Mouse (Mus musculus) heart, postnatal 14 days (tissue): Measurements from ENCODE around the gene Tmed8. TPM values are rescaled to one million over a fixed set of nuclear protein-coding genes. Genes with fewer than 3 reads are reported as not detected.
"Not testable (repeated sequence)": the region's sequence is repeated elsewhere in the genome, so short reads cannot be mapped to it uniquely, and the experiment has no call there.

Experiments used
- DNase-seq, 2 experiments: peaks; one replicate each; pipeline ENCODE4 v3.0.0; 2021 to 2022
- intact Hi-C: fragments of 180-260 bp; cut with DNase I; formaldehyde crosslinking; loops from one replicate; pipeline ENCODE4 v1.15.1; 2025
- long read RNA-seq, 2 experiments: library from polyadenylated mRNA; stranded (forward); transcript quantifications; one replicate each; pipeline ENCODE4 v2.0.0; 2021
- total RNA-seq, 2 experiments: library from RNA; stranded (reverse); gene quantifications; 2 replicates each; pipeline ENCODE4 v1.2.3; 2021

Gene Tmed8
- 1 to 10 TPM; 5.4 to 6.0 TPM for total RNA-seq
- long read RNA-seq, experiment 1, full-length matches to known transcripts, result 1 of 2 reads
- long read RNA-seq, experiment 1, partial matches to known transcripts, result 1 of 2 reads
- long read RNA-seq, experiment 1, other reads (novel, unspliced or antisense), result 0 of 2 reads
- long read RNA-seq, experiment 2, partial matches to known transcripts, result 0 of 1 reads
- long read RNA-seq, experiment 2, other reads (novel, unspliced or antisense), result 1 of 1 reads

DNA sequence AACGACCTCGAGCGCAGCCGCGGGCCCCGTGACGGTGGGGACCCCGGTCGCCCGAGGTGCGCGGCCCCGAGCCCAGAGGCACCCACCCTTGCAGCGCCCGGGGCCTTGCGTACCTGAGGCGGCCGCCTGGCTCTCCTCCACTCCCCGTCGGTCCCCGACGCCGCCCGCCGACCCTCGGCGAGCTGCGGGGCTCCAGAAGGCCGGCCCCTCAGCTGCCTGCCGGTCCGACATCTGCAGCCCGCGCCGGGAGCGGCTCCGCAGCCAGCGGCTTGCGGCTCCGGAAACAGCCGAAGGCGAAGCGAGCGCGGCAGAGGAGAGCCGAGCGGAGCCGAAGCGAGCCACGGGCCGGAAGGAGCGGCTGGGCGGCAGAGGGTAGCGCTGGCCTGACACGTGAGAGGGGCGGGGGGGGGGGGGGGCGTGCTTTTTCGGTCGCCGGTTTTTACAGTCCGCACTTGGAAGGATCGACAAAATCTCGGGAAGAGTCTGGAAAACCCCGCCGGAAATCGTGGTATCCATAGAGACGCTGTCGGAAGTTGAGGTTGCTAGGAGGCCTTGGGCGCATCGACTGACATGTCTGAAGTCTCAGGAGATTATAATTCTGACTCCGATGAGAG, at the start of gene Tmed8:
TSS of gene Tmed8 (minus strand) at position 482 of the 614 bp plus-strand sequence.
- intact Hi-C loops, result loop anchor here (5.0 kb wide), 1 partner anchor 53 kb away; the partner anchor contains the start of genes Gstz1 and Pomt2
- peak; percentile 83 to 86 for DNase-seq

DNA sequence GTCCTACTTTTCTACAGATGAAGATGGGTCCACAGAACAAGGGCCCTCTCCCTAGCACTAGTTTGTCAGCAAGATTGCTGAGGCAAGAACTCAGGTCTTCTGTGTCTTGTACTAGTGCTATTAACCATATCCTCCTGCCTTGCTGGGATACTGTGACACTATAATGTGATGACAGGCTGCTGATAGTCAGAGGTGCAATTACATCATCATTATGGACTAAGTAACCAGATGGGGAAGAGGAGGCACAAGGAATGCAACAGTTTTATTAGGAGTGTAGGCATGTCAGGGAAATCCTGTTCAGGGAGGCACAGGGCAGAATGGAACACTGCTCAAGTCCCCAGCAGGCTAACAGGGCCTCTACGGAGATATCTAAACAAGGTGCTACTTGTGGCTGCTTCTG, 38.4 kb upstream of the Tmed8 start, which contains the start of gene Noxred1:
TSS of gene Noxred1 (minus strand) at position 101 of the 400 bp plus-strand sequence.
- intact Hi-C loops, result loop anchor here (5.0 kb wide), 1 partner anchor 106 kb away; no protein-coding TSS in a partner anchor
- no peak for DNase-seq

DNA sequence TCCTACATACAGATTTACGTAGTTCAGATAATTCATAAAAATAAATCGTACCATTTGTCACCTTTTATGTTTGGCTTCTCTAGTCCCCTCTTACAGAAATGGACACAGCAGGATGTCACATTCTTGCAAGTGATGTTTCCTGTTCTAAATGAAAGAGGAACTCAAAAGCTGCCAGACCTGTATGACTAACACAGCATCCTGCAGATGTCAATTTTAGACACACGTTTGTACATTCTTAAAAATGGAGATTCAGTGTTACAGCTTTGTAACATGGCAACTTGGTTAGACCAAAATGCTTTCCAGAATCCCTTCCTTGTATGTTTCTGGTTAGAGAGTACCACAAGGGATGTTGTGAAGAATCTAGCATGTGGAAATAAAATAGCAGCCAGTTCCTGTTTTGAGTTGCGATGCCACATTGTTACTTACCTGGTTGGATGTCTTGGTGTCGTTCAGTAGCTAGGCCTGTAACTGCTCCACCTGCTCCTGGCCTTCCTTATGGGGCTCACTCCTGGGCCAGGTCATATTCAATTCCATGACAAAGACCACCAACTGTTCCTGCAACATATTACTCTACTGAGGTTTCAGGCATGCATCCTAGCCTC, 36.7 kb upstream of the Tmed8 start:
- intact Hi-C loops, result loop anchor here (5.0 kb wide), 1 partner anchor 105 kb away; no protein-coding TSS in a partner anchor
- DNase-seq, result no peak

DNA sequence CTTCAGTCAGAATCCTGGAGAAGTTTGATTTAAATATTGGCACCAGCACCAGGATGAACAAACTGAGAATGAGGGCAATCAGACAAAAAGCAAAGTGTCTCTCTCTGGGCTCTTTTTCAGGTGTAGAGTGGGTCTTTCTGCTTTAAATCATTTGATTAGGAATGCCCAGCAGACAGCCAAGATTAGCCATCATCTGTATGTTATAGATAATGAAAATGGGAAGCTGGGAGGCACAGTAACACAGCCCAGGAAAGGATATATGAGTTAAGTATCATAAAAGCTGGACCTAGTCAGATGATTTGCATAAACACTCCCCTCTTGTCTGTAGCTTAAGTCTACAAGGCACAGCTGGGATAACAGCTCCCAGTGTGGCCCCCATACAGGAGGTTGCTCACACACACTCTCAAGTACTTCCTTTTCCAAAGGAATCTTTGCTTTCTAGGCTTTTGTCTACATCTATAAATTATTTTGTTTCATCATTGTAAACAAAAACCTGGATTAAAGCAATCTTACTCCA, 30.2 kb upstream of the Tmed8 start:
- intact Hi-C loops, result no loop called here
- DNase-seq, result no peak

DNA sequence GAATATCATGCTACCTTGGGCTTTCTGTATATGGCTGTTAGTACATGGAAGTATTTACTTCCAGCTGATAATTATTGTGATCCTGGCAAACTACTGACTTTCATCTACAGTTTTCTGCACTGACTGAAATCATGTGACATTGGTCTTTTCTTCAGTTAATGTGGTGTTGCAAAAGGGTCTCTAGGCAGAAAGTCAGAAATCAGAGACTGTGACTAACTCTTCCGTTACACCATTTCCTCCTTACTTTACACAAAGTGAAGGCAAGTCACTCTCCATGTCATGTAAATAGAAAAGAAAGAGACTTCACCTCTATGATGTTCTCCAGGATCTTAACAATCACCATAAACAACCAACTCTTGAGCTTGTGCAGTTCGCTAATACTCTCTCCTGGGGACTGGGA, 29.4 kb upstream of the Tmed8 start:
- intact Hi-C loops, result no loop called here
- DNase-seq, result no peak

DNA sequence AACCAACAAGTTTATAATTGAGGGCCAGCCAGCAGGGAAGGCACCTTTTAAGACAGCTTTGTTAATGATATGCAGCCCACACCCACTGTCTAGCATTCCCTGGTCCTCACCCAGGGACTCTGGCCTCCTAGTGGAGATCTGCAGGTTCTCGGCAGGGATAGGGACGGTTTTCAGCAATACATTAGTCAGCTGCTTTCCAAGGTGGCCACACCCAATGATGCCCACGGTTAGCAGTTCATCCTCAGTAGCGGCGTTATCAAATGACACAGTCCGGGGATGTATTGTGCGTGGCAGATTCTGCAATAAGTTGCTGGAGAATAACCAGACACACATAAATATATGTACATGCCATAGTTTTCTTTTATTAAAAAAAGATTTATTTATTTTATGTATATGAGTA, 26.5 kb upstream of the Tmed8 start:
- no peak for DNase-seq
- intact Hi-C loops, result no loop called here

DNA sequence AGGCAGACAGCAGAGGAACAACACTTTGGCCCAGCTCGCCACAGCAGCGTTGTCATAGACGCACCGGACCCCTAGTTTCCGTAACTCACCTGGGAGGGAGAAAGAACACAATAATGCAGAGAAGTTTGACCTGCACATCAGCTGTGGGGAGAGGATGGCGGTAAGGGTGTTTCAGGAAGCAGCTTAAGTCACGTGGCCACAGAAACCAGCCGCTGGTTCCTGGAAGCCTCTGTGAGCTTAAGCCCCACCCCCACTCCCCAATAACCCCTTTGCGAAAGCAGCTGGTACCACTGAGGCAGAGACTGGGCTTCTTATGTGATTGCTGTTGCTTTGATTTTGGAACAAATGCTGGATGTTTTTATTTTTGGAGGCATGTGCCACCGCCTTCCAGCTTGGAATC, 24.7 kb upstream of the Tmed8 start:
- DNase-seq, result no peak
- intact Hi-C loops, result no loop called here

DNA sequence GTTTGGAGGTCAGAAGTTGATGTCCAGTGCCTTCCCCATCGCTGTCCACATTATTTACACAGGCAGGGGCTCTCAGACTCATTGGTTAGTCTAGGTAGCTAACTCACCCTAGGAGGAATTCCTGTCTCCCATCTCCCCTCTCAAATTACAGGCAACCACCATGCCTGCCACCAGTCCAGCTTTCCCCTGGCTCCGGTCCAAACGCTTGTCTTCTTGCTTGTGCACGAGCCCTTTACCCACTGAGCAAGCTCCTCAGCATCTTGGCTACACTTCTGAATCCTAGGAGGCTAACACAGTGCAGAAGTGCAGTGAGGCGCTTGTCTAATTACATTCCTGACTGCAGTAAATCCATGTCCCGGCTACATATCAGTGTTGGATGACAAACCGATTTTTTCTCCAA, 19.1 kb upstream of the Tmed8 start:
- DNase-seq, result no peak

DNA sequence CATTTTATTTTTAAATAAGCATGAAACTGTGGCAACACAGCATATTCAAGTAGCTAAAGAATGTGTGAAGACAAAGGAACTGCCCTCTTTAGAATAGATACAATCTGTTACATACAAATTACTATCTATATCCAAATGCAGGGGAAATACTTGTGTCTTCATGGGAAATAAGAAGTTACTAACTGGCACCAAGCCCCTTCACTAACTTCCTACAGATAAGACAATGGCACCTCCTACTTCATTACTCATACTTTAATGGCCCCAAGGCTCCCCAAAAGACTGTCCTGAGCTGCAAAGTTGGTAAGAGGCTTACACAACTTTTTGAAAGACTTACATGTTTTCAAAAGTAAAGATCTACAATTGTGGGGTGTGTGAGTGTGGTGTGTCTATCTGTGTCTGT, 17.3 kb upstream of the Tmed8 start:
- DNase-seq, result no peak
- intact Hi-C loops, result no loop called here

More for the DNA sequence above, 19.1 kb upstream of the Tmed8 start:
- intact Hi-C loops, result no loop called here

DNA sequence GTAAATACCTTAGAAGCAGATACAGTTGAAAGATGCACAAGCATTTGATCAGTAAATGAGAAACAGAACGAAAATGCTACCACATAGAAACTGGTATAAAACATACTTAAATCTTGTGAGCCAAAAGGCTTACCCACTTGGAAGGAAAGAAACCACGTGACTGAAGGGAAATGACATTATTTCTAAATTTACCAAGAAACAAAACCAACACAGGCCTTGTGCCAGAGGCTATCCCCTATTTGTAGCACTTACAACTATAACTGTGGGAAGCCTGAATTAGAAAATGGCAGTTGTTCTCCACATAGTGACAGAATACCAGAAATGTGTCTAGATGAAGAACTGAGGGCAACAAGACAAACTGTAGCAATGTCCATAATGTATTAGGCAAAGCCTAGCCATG, 15.8 kb upstream of the Tmed8 start:
- intact Hi-C loops, result no loop called here
- DNase-seq, result no peak

DNA sequence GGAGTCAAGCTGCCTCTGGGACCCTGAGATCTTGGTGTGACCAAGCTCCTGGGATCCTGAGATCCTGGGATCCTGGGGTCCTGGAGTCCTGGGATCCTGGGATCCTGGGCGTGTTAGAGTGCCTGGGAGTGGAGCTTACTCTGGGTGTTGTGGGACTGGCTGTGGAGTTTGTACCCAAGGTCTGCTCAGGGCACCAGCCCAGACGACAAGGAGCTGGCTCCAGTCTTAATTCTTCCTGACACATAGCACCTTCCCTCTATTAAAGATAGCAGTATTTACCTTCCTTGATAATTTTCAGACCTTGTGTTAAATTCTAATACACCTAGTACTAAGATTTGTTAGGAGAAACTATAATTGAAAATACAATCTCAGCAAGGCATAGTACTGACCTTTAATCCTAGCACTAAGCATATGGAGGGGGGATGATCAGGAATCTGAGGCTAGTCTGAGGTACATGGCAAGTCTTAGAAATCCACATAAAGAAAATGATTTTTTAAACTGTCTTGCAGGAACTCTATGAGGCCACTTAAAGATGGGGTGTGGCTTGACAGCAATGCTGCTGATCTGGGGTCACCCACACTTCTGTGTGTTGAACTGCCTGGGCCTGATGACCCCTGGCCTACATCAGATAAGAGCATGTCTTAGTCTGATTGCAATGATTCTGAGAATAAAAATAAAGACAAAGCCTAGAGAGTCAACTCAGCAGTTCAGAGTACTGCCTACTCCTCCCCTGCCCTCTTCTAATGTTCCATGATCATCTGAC, 12.8 kb upstream of the Tmed8 start:
- no peak for DNase-seq
- intact Hi-C loops, result no loop called here

DNA sequence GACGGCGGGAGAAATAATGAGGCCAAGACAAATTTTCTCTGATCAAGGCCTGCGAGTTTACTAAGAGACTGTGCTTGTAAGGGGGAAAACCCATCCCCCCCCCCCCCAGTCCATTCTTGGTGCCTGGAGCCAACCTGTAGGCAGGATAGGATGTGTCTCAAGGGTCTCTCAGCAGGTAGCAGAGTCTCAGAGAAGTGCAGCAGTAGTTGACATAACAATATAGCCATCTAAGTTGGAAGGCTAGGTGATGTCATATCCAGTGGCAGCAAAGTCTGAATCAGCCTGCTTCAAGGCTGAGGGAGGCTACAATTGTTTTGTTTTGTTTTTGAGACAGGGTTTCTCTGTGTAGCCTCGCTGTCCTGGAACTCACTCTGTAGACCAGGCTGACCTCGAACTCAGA, 5.5 kb upstream of the Tmed8 start:
- DNase-seq, intact Hi-C loops: not testable (repeated sequence)

DNA sequence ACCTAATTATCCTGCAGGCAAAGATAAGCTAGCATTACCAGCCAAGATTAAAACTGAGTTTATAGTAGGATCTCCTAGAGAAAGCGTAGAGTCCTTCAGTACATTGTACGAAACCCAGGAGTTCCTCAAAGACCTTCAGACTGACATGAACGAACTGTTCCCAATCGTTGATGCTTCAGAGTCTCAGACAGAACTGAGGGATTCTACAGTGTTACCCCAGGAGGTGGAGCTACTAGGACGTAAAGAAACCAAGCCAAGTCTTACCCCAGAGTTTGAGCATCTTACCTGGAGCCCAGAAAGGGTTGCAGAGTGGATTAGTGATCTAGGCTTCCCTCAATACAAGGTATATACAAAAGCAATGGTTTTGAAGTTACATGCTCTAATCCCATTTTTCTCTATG, 1.4 kb upstream of the Tmed8 start:
- DNase-seq, result no peak

DNA sequence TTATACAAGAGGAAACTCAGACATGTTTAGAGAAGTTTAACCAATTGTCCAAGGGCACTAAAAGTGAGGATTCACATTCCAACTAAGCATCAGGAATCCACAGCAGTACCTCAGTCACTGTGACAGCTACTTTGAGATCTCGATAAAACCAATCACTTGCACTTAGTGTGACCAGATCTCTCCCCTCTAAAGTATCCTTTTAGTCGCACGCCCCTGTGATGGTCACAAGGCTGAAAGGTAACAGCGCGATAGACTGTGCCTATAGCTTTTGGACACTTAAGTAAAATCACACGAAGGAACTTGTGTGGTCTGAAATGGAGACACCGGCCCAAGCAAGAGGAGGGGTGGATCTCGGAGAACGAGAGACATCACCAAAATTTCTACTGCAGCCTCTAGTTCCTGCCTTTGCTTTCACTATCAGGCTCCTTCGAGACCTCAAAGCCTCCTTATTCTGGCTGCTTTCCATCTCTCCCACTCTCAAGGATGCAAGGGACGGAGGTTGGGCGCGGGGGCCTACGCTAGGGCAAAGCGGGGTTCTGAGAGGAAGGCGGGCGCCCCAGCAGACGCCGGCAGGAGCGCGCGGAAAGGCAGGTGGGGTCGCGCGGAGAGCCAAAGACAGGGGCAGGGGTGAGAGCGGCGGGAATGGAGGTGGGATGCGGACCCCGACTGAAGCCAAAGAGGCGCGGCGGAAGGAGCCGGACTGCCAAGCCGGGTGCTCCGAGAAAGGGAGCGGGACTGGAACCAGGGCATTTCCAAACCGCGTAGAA, 865 bp downstream of the Tmed8 start, which contains the start of gene Samd15:
TSS of gene Samd15 (plus strand) at position 518 of the 767 bp plus-strand sequence.
- DNase-seq, result peak; percentile 36
- intact Hi-C loops, result loop anchor here (5.0 kb wide), 1 partner anchor 52 kb away; the partner anchor contains the start of genes Gstz1 and Pomt2

More for the DNA sequence above, 1.4 kb upstream of the Tmed8 start:
- intact Hi-C loops, result no loop called here

DNA sequence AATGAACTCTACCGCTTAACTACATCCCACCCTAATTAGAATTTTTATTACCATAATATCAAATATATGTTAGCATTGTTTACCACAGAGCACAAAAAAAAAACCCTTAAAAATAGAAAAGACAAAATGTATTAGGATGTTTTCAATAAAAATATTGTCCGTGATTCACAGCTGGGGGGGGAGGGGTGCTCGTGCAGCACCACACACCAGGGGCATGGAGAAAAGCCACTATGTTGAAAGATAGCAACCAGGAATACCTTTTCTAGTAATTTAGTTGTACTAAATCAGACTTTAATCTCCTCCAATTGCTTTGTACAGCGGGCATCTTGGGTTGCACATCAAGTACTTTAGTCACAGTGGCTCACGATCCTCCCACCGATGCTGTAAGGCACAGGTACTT, 1.5 kb downstream of the Tmed8 start:
- DNase-seq, result no peak
- intact Hi-C loops, result loop anchor here (5.0 kb wide), 1 partner anchor 51 kb away; the partner anchor contains the start of genes Gstz1 and Pomt2

DNA sequence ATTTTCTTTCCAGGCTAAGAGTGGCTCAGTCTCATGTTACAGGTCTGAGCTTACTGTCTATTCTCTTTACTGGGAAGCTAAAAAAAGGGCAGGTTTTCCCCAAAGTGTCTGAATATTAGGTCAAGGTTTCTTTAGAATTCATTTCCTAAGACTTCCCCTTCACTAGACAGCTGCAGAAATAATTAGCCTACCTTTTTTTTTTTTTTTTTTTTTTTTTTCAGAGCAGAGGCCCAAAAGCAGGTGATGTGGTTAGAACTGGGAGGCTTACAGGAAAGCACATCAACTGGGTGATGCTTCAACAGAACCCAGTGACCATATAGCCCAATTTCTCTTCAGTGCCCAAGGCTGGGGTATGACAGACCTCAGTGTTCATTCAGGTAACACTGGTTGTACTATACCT, 3.9 kb downstream of the Tmed8 start:
- DNase-seq, result no peak
- intact Hi-C loops, result loop anchor here (5.0 kb wide), 1 partner anchor 49 kb away; the partner anchor contains the start of genes Gstz1 and Pomt2

DNA sequence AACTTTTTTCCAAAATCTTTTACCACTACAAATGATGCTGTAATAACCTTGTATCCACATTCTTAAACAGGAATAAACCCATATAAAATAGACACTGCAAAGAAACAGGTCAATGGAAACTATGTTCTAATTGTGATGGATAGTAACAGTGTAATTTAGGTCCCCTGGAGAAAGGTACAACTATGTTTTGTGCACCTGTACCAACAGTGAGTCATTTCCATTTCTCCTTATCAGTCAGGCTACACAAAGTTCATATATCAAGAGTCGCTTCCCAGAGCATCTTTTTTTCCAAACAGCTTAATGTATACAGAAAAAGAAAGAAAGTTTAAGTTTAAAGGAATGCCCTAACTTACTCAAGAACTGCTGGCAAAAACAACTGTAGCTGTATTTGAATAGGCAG, 5.2 kb downstream of the Tmed8 start:
- intact Hi-C loops, result loop anchor here (5.0 kb wide), 1 partner anchor 48 kb away; the partner anchor contains the start of genes Gstz1 and Pomt2
- DNase-seq, result no peak

DNA sequence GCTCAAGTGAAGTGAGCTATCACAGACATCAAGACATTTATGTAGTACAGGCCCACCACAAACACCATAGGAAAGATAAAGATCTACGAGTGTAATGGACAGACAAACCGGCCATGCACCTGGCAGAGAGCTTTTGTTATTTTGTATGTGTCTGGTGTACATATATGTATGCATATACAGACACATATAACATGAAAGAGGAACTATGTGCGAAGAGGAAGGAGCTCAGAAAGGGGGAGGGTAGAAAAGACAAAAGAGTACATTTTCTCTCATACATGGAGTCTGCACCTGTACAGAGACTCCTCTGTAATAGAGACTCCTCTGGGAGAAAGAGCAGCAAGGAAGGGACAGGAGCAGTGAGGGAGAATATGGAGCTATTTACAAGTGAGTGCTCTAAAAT, 7.2 kb downstream of the Tmed8 start:
- intact Hi-C loops, result no loop called here
- no peak for DNase-seq

DNA sequence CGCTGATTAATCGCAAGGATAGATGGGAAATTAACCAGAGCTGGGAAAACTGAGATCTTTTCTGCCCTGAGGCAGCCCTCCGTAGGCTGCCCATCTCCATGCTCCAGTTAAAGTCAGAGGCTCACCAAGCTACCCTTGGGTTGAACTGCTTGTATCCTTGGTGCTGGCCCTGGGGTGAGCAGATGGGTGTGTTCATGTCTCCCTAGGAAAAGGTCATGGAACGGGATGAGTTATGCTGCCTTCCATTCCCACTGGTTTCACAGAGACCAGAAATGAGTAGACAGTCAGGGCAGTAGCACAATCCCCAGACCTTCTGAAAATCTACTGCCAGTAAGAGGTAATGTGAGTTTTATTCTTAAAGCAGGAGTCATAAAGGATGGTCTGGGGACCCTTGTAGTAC, 22.6 kb downstream of the Tmed8 start:
- intact Hi-C loops, result no loop called here
- DNase-seq, result no peak
